Mouse (Mus musculus) brain, embryonic 14.5 days (tissue): ENCODE measurements at regions not wholly inside any gene's neighbourhood (a gene's known extent, or its start where the extent isn't known, plus 50 kb on each side); places are given as distances from the start of the nearest gene placed in this dataset.

Experiments used
- CTCF ChIP-seq: fragments of 200-500 bp; IDR thresholded peaks from 2 replicates; pipeline ENCODE4 v1.5.1; 2012; ENCODE audit warnings: inconsistent platforms, mild to moderate bottlenecking, moderate library complexity, borderline replicate concordance; ENCODE audit not compliant: insufficient read depth, insufficient read length; ENCODE audit errors: extremely low read depth
- POLR2A ChIP-seq: fragments of 200-500 bp; IDR thresholded peaks from 2 replicates; pipeline ENCODE4 v1.6.1; 2012; ENCODE audit warnings: mild to moderate bottlenecking, inconsistent platforms, borderline replicate concordance; ENCODE audit not compliant: poor library complexity, insufficient read depth, insufficient read length, severe bottlenecking; ENCODE audit errors: extremely low read depth

GRCm38 (mm10) chr8:35296936-35297335 is 468.7 kb upstream of the Gm19410 start:
- no peak for TF ChIP-seq CTCF
- TF ChIP-seq POLR2A = no peak
